Mouse (Mus musculus) NIH3T3 (cell line): ENCODE data around the gene Gm21028.
"Not testable (repeated sequence)": the region's sequence is repeated elsewhere in the genome, so short reads cannot be mapped to it uniquely, and the experiment has no call there.

ENCODE experiments used
- DNase-seq: peaks from one replicate; pipeline ENCODE4 v3.0.0-alpha.2; 2012; ENCODE audit warnings: low read depth

Gm21028 gene

DNA sequence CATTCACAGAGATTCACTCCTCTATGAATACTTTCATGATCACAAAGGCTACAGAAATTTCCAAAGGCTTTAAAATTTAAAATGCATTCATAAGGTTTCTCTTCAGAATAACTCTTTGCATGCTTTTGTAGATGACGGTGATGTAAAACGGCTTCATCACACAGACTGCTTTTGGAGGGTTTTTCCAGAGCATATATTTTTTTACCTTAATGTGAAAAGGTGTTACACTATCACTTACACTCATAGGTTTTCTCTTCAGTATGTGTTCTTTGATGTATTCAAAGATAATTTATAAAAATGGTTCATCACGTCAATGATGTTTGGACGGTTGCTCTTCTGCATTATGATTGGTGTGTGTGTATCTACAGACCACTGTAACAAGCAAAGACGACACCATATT, at the start of gene Gm21028:
TSS of gene Gm21028 (minus strand) at position 101 of the 400 bp plus-strand sequence.
- DNase-seq: no peak

DNA sequence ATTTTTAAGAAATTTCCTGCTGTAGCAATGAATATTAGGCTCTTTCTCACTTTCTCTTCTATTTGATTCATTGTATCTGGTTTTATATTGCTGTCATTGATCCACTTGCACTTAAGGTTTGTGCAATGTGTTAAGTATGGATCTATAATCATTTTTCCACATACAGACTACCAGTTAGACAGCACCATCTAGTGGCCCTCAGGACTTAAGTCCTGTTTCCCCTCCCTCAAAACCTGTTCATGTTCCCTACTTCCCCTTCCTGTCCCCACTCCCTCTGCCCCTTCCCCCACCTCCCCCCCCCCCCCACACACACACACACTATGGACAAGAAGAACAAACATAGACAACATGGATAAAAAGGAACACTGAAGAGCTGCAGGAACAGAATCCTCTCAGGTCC, 17.3 kb upstream of the Gm21028 start:
- DNase-seq: peak; percentile 6

DNA sequence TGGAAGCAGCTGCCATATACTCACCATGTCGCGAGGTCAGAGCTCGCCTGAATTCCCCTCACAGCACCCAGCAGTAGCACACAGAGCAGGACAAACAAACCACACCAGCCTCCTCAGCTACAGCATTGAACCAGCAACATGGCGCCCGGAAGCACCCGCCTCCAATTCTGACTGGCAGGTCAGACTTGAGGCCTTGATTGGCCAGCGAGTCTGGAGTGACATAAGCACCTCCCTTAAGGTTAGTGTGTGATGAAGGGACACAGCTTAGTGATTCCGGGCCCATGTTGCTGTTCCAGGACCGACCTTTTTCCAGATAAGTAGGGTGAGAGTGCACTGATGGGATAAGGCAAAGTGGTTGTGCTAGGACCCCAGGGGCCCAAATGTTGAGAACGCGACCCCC, 14.0 kb upstream of the Gm21028 start, which contains the start of gene Zfp977:
TSS of gene Zfp977 (minus strand) at position 135 of the 400 bp plus-strand sequence.
- not testable (repeated sequence) for DNase-seq

DNA sequence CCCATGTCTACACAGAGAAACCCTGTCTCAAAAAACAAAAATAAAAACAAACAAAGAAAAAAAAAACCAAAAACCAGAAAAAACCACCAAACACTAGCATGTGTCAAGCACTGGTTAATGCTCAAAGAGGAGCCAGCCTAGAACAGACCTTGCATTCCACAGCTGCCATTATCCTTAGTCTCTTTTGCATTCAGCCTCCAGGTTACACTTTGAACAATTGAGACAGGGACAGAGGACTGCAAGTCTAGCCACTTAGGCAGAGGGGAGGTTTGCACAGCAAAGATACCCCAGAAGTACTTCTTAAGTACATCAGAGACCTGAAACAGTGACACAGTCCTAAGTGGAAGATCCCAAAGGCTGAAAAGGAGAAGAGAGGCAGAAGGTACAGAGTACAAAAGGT, 12.9 kb upstream of the Gm21028 start:
- DNase-seq: not testable (repeated sequence)

DNA sequence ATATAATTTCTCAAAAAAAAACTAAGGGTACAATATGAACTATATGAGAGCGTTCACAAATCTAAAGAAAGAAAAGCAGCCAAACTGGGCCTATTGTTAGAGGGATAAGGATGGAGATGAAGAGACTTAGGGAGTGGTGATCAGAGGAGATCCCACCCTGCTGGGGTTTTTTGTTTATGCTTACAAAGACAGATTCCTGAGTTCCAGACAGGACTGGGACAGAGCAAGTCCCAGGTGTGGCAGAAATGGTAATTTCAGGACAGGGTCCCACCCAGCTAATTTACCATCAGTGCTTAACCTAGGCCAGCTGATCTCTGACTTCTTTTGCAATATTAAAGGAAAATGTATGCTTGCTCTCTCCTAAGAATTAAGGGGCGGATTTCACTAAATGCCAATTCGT, 26.6 kb downstream of the Gm21028 start:
- no peak for DNase-seq
